Comparison of ENCODE assay signal across 16 mouse cellular contexts in the genomic region with DNA sequence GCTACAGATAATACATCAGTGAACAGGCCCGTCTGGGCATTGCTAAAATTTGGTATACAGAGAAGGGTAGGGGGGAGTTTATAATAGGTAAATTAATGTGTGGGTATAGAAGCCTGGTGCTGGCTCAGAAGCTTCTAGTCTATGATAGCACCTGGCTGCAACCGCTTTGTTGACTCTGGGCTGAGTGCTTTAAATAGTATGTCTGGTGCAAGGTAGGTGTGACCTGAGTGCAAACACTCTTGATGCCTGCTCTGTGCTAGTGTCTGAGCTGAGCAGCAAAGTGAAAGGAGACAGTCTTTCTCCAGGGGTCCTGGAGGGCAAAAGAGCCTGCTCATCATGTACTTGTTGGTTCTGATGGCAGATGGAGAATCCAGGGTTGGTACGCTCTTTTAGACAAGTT.
DNase-seq lines count a peak whose midpoint lies in the region; ATAC-seq and TF ChIP-seq lines count a peak whose summit lies in the region.
"Had no signal": no experiment of that assay in that cellular context is flagged by ENCODE, and none has a peak within 500 bp of the region (broad histone marks: within the 10 kb centered on the region; RNA-seq: fewer than 3 reads in every experiment).

No protein-coding gene starts in this region.

- no peak overlapping the region for H3K4me2 ChIP-seq in heart, embryonic 11.5 days
- H3K4me2 ChIP-seq in intestine, postnatal 0 days (replicated peaks; ENCODE audit: low read depth): no peak overlapping the region
- H3K4me2 ChIP-seq: lung, embryonic 15.5 days; midbrain, embryonic 15.5 days had no signal

- H3K36me3 ChIP-seq in heart, embryonic 11.5 days (ENCODE audit: control insufficient read depth, insufficient read depth, low read length): no peaks in the 10 kb centered on the region
- H3K36me3 ChIP-seq in kidney, adult 2 months (ENCODE audit: control insufficient read depth, insufficient read depth, low read length): no peaks in the 10 kb centered on the region; the same call in 1 of the 2 replicates
- no peaks in the 10 kb centered on the region for H3K36me3 ChIP-seq in intestine, postnatal 0 days (ENCODE audit: control insufficient read depth, insufficient read depth)
- H3K36me3 ChIP-seq: lung, embryonic 15.5 days; midbrain, embryonic 15.5 days had no signal

- 67% methylated on average over 3 of the region's 3 CpGs for WGBS in heart, embryonic 11.5 days (ENCODE audit: insufficient replicate concordance)
- 87% methylated on average over 3 of the region's 3 CpGs for WGBS in kidney, adult 2 months
- WGBS in intestine, postnatal 0 days: 73% methylated on average over 3 of the region's 3 CpGs

- peak overlapping the region; percentile 2; the same call in 1 of the 2 replicates for H3K27ac ChIP-seq in heart, embryonic 11.5 days (ENCODE audit: low read depth, low read length)
- H3K27ac ChIP-seq in kidney, adult 2 months (ENCODE audit: insufficient read depth, low read depth, low read length): peak overlapping the region; percentile 1; the same call in 1 of the 2 replicates
- H3K27ac ChIP-seq in intestine, postnatal 0 days (ENCODE audit: low read depth, low read length): no peak overlapping the region
- H3K27ac ChIP-seq: lung, embryonic 15.5 days; midbrain, embryonic 15.5 days had no signal

- TF ChIP-seq CTCF in kidney, adult 2 months (conservative IDR thresholded peaks at IDR 0.05; ENCODE audit: insufficient read depth, insufficient read length, low read depth, low read length): no peak
- no peak for TF ChIP-seq CTCF in intestine, postnatal 0 days (IDR thresholded peaks at IDR 0.05; ENCODE audit: low read depth)

- H3K9me3 ChIP-seq in heart, embryonic 11.5 days (replicated peaks; ENCODE audit: control insufficient read depth, low read length): no peaks in the 10 kb centered on the region
- no peaks in the 10 kb centered on the region for H3K9me3 ChIP-seq in intestine, postnatal 0 days (ENCODE audit: control insufficient read depth)
- H3K9me3 ChIP-seq: G1E; lung, embryonic 15.5 days; midbrain, embryonic 15.5 days had no signal

- intact Hi-C loops in heart, postnatal 25 days (cut with DNase I): loop anchor here (5.0 kb wide), 1 partner anchor 59 kb away; no protein-coding TSS in a partner anchor

- TF ChIP-seq POLR2A in kidney, adult 2 months (IDR thresholded peaks at IDR 0.05; ENCODE audit: low read depth, low read length): no peak

- H3K27me3 ChIP-seq in heart, embryonic 11.5 days (ENCODE audit: control insufficient read depth, insufficient read depth, low read length): no peaks in the 10 kb centered on the region
- no peaks in the 10 kb centered on the region for H3K27me3 ChIP-seq in kidney, adult 2 months (replicated peaks; ENCODE audit: control insufficient read depth, insufficient read depth, low read length)
- no peaks in the 10 kb centered on the region for H3K27me3 ChIP-seq in intestine, postnatal 0 days (replicated peaks; ENCODE audit: control insufficient read depth, insufficient read depth, low read length)
- H3K27me3 ChIP-seq: lung, embryonic 15.5 days; midbrain, embryonic 15.5 days had no signal

- H3K9ac ChIP-seq in heart, embryonic 11.5 days (ENCODE audit: low read depth, low read length): no peak overlapping the region
- H3K9ac ChIP-seq in intestine, postnatal 0 days (ENCODE audit: low read depth, low read length): no peak overlapping the region
- H3K9ac ChIP-seq: lung, embryonic 15.5 days; midbrain, embryonic 15.5 days had no signal

- no peak for ATAC-seq in heart, embryonic 11.5 days (replicated peaks; ENCODE audit: insufficient number of reproducible peaks, low FRiP score, low TSS enrichment)
- ATAC-seq in intestine, postnatal 0 days: 0 out of 2 replicates have a peak, but pooled peaks have one; percentile 41
- ATAC-seq: forebrain, embryonic 16.5 days; midbrain, embryonic 15.5 days had no signal

- no peak overlapping the region for H3K4me3 ChIP-seq in heart, embryonic 11.5 days (ENCODE audit: low read depth, low read length)
- H3K4me3 ChIP-seq in kidney, adult 2 months (ENCODE audit: insufficient read depth, low read depth, low read length): no peak overlapping the region
- no peak overlapping the region for H3K4me3 ChIP-seq in intestine, postnatal 0 days (ENCODE audit: low read depth, low read length)
- H3K4me3 ChIP-seq: lung, embryonic 15.5 days; midbrain, embryonic 15.5 days; myocyte had no signal

- peaks cover 23% of the 10 kb centered on the region for H3K4me1 ChIP-seq in heart, embryonic 11.5 days (ENCODE audit: control insufficient read depth, insufficient read depth, low read length)
- peaks cover 40% of the 10 kb centered on the region for H3K4me1 ChIP-seq in kidney, adult 2 months (ENCODE audit: control insufficient read depth, insufficient read depth, low read length)
- H3K4me1 ChIP-seq in intestine, postnatal 0 days (replicated peaks; ENCODE audit: control insufficient read depth, insufficient read depth, low read length): no peaks in the 10 kb centered on the region; the same call in 1 of the 2 replicates

- no peak for DNase-seq in heart, postnatal 25 days (ENCODE audit: low spot score)
- DNase-seq in kidney, adult 2 months: no peak
- no peak for DNase-seq in kidney, adult 18-20 months
- peak; percentile 78 for DNase-seq in lung, postnatal 36 days
- DNase-seq in spleen, postnatal 10 days (ENCODE audit: low spot score in 2 of 2): no peak
- DNase-seq: adrenal gland, postnatal 14 days; embryo, embryonic 11 days; liver; thymus, postnatal 25 days had no signal
